Mouse (Mus musculus) heart, embryonic 12.5 days (tissue): ENCODE results near the gene Mthfsl. TPM values are rescaled to one million over a fixed set of nuclear protein-coding genes. Genes with fewer than 3 reads are reported as not detected.
"Not testable (repeated sequence)": the region's sequence is repeated elsewhere in the genome, so short reads cannot be mapped to it uniquely, and the experiment has no call there.

Source experiments
- ATAC-seq: fragments of 200-750 bp; cut with Nextera tagmentation; 2 replicates; pipeline ENCODE4 v1.8.0; 2017; ENCODE audit warnings: moderate TSS enrichment, moderate library complexity; ENCODE audit not compliant: insufficient number of reproducible peaks, low FRiP score
- H3K27ac ChIP-seq: fragments of 300-500 bp; sonication (generic); 2 replicates; pipeline ENCODE4 v1.5.1; 2016; ENCODE audit warnings: mild to moderate bottlenecking, moderate library complexity; ENCODE audit not compliant: poor library complexity, severe bottlenecking
- H3K27me3 ChIP-seq: fragments of 300-500 bp; sonication (generic); replicated peaks from 2 replicates; pipeline ENCODE4 v1.6.1; 2016; ENCODE audit warnings: mild to moderate bottlenecking, moderate library complexity
- H3K36me3 ChIP-seq: fragments of 300-500 bp; sonication (generic); 2 replicates; pipeline ENCODE4 v1.6.1; 2016; ENCODE audit warnings: mild to moderate bottlenecking, moderate library complexity
- H3K4me1 ChIP-seq: fragments of 300-500 bp; sonication (generic); replicated peaks from 2 replicates; pipeline ENCODE4 v1.6.1; 2016; ENCODE audit warnings: mild to moderate bottlenecking
- H3K4me2 ChIP-seq: fragments of 300-500 bp; sonication (generic); 2 replicates; pipeline ENCODE4 v1.6.1; 2016; ENCODE audit warnings: mild to moderate bottlenecking, moderate library complexity
- H3K4me3 ChIP-seq: fragments of 300-500 bp; sonication (generic); 2 replicates; pipeline ENCODE4 v1.5.1; 2016; ENCODE audit warnings: mild to moderate bottlenecking
- H3K9ac ChIP-seq: fragments of 300-500 bp; sonication (generic); 2 replicates; pipeline ENCODE4 v1.6.1; 2016; ENCODE audit warnings: mild to moderate bottlenecking, moderate library complexity
- H3K9me3 ChIP-seq: fragments of 300-500 bp; sonication (generic); replicated peaks from 2 replicates; pipeline ENCODE4 v1.6.1; 2016; ENCODE audit warnings: mild to moderate bottlenecking, moderate library complexity
- WGBS: fragments of 180-500 bp; shearing (Covaris S2); methylation state at CpG from one replicate; pipeline ENCODE4 v1.1.7; 2016; 5-methylcytosine and 5-hydroxymethylcytosine counted together
- polyA plus RNA-seq: library from polyadenylated mRNA; unstranded; fragments of >200 nt; fragmentation: Nextera tagmentation; extraction: Ambion mirVana; gene quantifications from 2 replicates; pipeline ENCODE4 v1.2.1, GENCODE M21; 2016

The Mthfsl gene
- polyA plus RNA-seq, 1 experiment from 2014 or later = 25.7 TPM

DNA sequence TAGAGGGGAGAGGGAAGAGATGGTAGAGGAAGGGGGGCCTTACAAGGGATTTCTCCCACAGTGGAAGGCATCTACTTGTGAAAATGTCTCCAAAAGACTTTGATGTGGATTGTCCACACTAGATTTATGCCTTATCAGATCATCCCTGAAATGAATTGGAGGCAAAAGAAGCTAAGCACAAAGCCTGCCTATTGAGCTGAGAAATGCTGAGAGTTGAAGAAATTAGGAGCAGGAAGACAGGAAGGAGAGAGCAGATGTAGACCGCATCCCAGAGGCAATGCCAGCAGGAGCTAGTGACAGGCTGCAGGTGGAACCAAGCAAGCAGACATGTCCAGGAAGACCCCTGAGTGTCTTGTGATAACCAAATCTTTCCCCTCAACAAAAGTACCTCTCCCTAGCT is 33.4 kb downstream of the Mthfsl start:
- not testable (repeated sequence) for H3K9ac ChIP-seq, H3K4me2 ChIP-seq, H3K27me3 ChIP-seq, H3K4me3 ChIP-seq, H3K36me3 ChIP-seq, H3K27ac ChIP-seq, H3K9me3 ChIP-seq, ATAC-seq, H3K4me1 ChIP-seq
- WGBS = 94% methylated on average over 1 of the region's 1 CpGs

DNA sequence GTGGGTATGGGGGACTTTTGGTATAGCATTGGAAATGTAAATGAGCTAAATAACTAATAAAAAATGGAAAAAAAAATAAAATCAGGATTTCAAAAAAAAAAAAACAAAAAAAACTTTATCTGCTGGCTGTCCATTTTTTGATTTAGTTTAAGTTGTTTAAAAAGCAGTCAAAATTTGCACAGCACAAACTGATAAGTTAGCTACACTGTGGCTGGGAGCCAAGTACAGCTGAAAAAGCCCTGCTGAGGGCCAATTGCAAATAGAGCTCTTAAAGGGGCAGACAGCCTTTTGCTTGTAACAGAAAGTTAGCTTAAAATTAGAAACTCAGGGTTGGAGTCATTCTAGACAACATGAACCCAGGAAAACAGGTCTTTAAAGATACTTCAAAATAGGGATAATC is 61.8 kb downstream of the Mthfsl start:
- H3K9me3 ChIP-seq, H3K9ac ChIP-seq, ATAC-seq, H3K27ac ChIP-seq, H3K27me3 ChIP-seq, H3K36me3 ChIP-seq, H3K4me3 ChIP-seq, H3K4me2 ChIP-seq, H3K4me1 ChIP-seq: not testable (repeated sequence)

GRCm38 (mm10) chr9:88650742-88651141 is 69.4 kb downstream of the Mthfsl start:
- ATAC-seq, H3K4me1 ChIP-seq, H3K4me2 ChIP-seq, H3K4me3 ChIP-seq, H3K36me3 ChIP-seq, H3K27me3 ChIP-seq, H3K9ac ChIP-seq, H3K27ac ChIP-seq, H3K9me3 ChIP-seq: not testable (repeated sequence)
- 87% methylated on average over 13 of the region's 15 CpGs for WGBS

Other genes with a start within 250 kb of the Mthfsl start
- gene Syncrip, start 237.7 kb downstream of the Mthfsl start, polyA plus RNA-seq = 67.7 and 74.2 TPM in 2 replicates
- 5.9 and 6.9 TPM in 2 replicates for gene Zfp949, start 172.3 kb downstream of the Mthfsl start, polyA plus RNA-seq
- 0.21 and 0.45 TPM in 2 replicates for gene Trim43a, start 139.4 kb downstream of the Mthfsl start, polyA plus RNA-seq
- 0.23 TPM in 1 of 2 replicates, not detected in the other for gene Bcl2a1d, start 11.6 kb upstream of the Mthfsl start, polyA plus RNA-seq
- 0.10 TPM in 1 of 2 replicates, not detected in the other for gene Trim43c, start 118.9 kb upstream of the Mthfsl start, polyA plus RNA-seq
- 0.36 TPM in 1 of 2 replicates, not detected in the other for gene Bcl2a1a, start 236.6 kb upstream of the Mthfsl start, polyA plus RNA-seq